Mouse (Mus musculus): ENCODE data around the gene Ppp1r35.

Ppp1r35 gene

GRCm38 (mm10) chr5:137782776-137783522, 4.3 kb downstream of the Ppp1r35 start:
- no peak for DNase-seq (ENCODE audit: low spot score in 2 of 2)

GRCm38 (mm10) chr5:137783901-137784540, 5.4 kb downstream of the Ppp1r35 start:
- no peak for DNase-seq (ENCODE audit: low spot score in 2 of 2)

- DNase-seq (ENCODE audit: low spot score in 2 of 2) = no peak
Observed at GRCm38 (mm10) chr5:137784546-137784945, 5.9 kb downstream of the Ppp1r35 start.

- DNase-seq (ENCODE audit: low spot score in 2 of 2) = peak in 1 of 2 experiments; percentile 21
Observed at GRCm38 (mm10) chr5:137785164-137786031, 6.7 kb downstream of the Ppp1r35 start.

- peak; percentile 99 for DNase-seq (ENCODE audit: low spot score in 2 of 2)
Observed at GRCm38 (mm10) chr5:137786109-137786942, 7.7 kb downstream of the Ppp1r35 start.

- DNase-seq (ENCODE audit: low spot score in 2 of 2) = peak; percentile 90 to 92
Observed at GRCm38 (mm10) chr5:137787151-137787928, 8.7 kb downstream of the Ppp1r35 start, which contains the start of the genes Mepce and Zcwpw1. Gene Mepce (minus strand): TSS chr5:137787655. Gene Zcwpw1 (plus strand): TSS chr5:137787798.

GRCm38 (mm10) chr5:137788171-137788570, 9.5 kb downstream of the Ppp1r35 start:
- peak; percentile 23 to 28 for DNase-seq (ENCODE audit: low spot score in 2 of 2)

- no peak for DNase-seq (ENCODE audit: low spot score in 2 of 2)
Observed at GRCm38 (mm10) chr5:137788946-137789531, 10.4 kb downstream of the Ppp1r35 start.

GRCm38 (mm10) chr5:137791553-137791952, 12.9 kb downstream of the Ppp1r35 start:
- DNase-seq (ENCODE audit: low spot score in 2 of 2) = no peak

GRCm38 (mm10) chr5:137796606-137797005, 18.0 kb downstream of the Ppp1r35 start:
- no peak for DNase-seq (ENCODE audit: low spot score in 2 of 2)

GRCm38 (mm10) chr5:137800917-137801316, 22.3 kb downstream of the Ppp1r35 start:
- no peak for DNase-seq (ENCODE audit: low spot score in 2 of 2)

GRCm38 (mm10) chr5:137806158-137806557, 27.5 kb downstream of the Ppp1r35 start:
- no peak for DNase-seq (ENCODE audit: low spot score in 2 of 2)

GRCm38 (mm10) chr5:137808316-137808715, 29.7 kb downstream of the Ppp1r35 start:
- DNase-seq (ENCODE audit: low spot score in 2 of 2) = no peak

GRCm38 (mm10) chr5:137817466-137818222, 39.0 kb downstream of the Ppp1r35 start:
- DNase-seq (ENCODE audit: low spot score in 2 of 2) = no peak

- no peak for DNase-seq (ENCODE audit: low spot score in 2 of 2)
Observed at GRCm38 (mm10) chr5:137822126-137822525, 43.5 kb downstream of the Ppp1r35 start.

- no peak for DNase-seq (ENCODE audit: low spot score in 2 of 2)
Observed at GRCm38 (mm10) chr5:137822602-137823001, 44.0 kb downstream of the Ppp1r35 start.

- no peak for DNase-seq (ENCODE audit: low spot score in 2 of 2)
Observed at GRCm38 (mm10) chr5:137823455-137824045, 44.9 kb downstream of the Ppp1r35 start.

- DNase-seq (ENCODE audit: low spot score in 2 of 2) = no peak
Observed at GRCm38 (mm10) chr5:137825030-137825429, 46.4 kb downstream of the Ppp1r35 start.

GRCm38 (mm10) chr5:137825971-137826370, 47.3 kb downstream of the Ppp1r35 start:
- no peak for DNase-seq (ENCODE audit: low spot score in 2 of 2)

All from right cerebral cortex, postnatal 36 days (tissue).